Mouse (Mus musculus): ENCODE results near the gene Atp6v0d1. TPM values are rescaled to one million over a fixed set of nuclear protein-coding genes. Genes with fewer than 3 reads are reported as not detected.

The Atp6v0d1 gene
- polyA plus RNA-seq, 1 experiment from 2014 or later, result 51.0 TPM

GRCm38 (mm10) chr8:105546384-105547350 is 19.2 kb downstream of the Atp6v0d1 start:
- WGBS (ENCODE audit: insufficient replicate concordance), result 79% methylated on average over 6 of the region's 6 CpGs
- Histone ChIP-seq H3K4me2 (no peak overlapping the region), H3K4me3 (no peak overlapping the region), H3K9me3 (replicated peaks) (no peaks in the 10 kb centered on the region), H3K36me3 (peaks cover 3% of the 10 kb centered on the region; the same call in 1 of the 2 replicates), H3K9ac (0 out of 2 replicates have a peak overlapping the region, but pooled peaks have one; percentile 23), H3K4me1 (peaks cover 57% of the 10 kb centered on the region), H3K27ac (no peak overlapping the region), H3K27me3 (replicated peaks) (no peaks in the 10 kb centered on the region)
- ATAC-seq, result no peak

DNA sequence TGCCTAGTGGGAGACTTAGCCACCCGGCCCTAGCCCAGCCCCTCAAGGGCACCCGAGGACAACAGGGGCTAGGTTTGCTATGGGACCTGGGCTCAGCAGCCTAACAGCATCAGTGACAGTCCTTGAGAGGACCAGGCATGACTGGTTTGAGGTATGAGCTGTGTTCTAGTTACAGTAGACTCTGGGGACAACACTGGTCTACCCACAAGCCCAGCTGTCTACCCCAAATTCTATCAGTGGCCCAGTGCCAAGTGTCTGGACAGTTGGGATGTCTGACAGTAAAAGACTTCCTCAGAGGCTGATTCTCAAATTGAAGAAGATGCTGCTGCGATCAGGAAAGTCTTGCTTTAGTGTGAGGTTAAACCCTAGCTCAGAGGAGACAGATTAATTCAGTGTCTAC is 20.6 kb downstream of the Atp6v0d1 start:
- peaks cover 71% of the 10 kb centered on the region for H3K4me1 ChIP-seq
- no peaks in the 10 kb centered on the region for H3K9me3 ChIP-seq (replicated peaks)
- no peak overlapping the region for H3K4me2 ChIP-seq
- H3K9ac ChIP-seq, result no peak overlapping the region
- H3K27me3 ChIP-seq (replicated peaks), result no peaks in the 10 kb centered on the region
- WGBS (ENCODE audit: insufficient replicate concordance), result 83% methylated on average over 3 of the region's 3 CpGs
- H3K36me3 ChIP-seq, result peaks cover 9% of the 10 kb centered on the region
- peak overlapping the region; percentile 92 for H3K27ac ChIP-seq
- no peak for ATAC-seq
- no peak overlapping the region for H3K4me3 ChIP-seq

DNA sequence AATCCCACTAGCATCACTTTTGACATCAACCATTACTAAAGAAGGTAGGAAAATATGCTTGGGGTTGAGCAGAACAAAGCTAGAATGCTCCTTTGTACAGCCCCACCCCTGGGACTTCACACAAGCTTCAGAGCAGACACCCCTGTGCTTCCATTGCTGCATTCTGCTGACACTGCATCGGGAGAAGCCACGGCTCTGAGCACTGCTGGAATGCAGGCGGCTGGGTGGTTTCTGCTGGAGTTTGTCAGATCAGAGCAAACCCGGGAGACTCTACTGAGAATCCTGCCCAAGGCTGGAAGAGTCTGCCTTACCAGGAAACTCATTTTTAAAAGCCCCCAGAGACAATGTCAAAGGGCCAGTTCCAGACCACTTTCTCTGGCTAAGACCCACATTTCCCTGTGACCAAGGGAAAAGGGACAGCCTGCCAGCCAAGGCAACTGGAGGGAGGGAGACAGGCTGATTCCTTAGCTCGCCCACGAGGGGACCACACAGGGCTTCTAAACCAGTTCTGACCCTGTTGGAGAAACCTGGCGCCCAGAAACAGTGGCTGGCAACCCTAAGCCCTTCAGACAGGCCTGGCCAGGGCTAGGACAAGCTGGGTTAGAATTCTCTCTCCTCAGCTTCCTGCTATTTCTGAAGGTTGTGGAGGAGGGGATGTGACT is 21.2 kb downstream of the Atp6v0d1 start:
- peaks cover 77% of the 10 kb centered on the region for H3K4me1 ChIP-seq
- no peak overlapping the region for H3K4me3 ChIP-seq
- no peaks in the 10 kb centered on the region for H3K27me3 ChIP-seq (replicated peaks)
- H3K4me2 ChIP-seq, result no peak overlapping the region; the same call in 1 of the 2 replicates
- H3K9me3 ChIP-seq (replicated peaks), result no peaks in the 10 kb centered on the region
- H3K9ac ChIP-seq, result no peak overlapping the region
- WGBS (ENCODE audit: insufficient replicate concordance), result 62% methylated on average over 7 of the region's 7 CpGs
- H3K36me3 ChIP-seq, result peaks cover 9% of the 10 kb centered on the region
- H3K27ac ChIP-seq, result peak overlapping the region; percentile 92
- no peak for ATAC-seq

GRCm38 (mm10) chr8:105543703-105544102 is 22.1 kb downstream of the Atp6v0d1 start:
- Histone ChIP-seq H3K36me3 (peaks cover 18% of the 10 kb centered on the region), H3K9ac (no peak overlapping the region), H3K27ac (peak overlapping the region; percentile 92), H3K4me3 (no peak overlapping the region), H3K4me1 (peaks cover 80% of the 10 kb centered on the region), H3K4me2 (peak overlapping the region; percentile 59), H3K9me3 (replicated peaks) (no peaks in the 10 kb centered on the region), H3K27me3 (replicated peaks) (no peaks in the 10 kb centered on the region)
- 4% methylated on average over 1 of the region's 1 CpGs for WGBS (ENCODE audit: insufficient replicate concordance)
- no peak for ATAC-seq

GRCm38 (mm10) chr8:105542808-105543207 is 23.0 kb downstream of the Atp6v0d1 start:
- Histone ChIP-seq H3K27me3 (replicated peaks) (no peaks in the 10 kb centered on the region), H3K9me3 (replicated peaks) (no peaks in the 10 kb centered on the region), H3K27ac (peak overlapping the region; percentile 92), H3K4me2 (peak overlapping the region; percentile 59), H3K9ac (peak overlapping the region; percentile 9; the same call in 1 of the 2 replicates), H3K4me1 (peaks cover 80% of the 10 kb centered on the region), H3K4me3 (0 out of 2 replicates have a peak overlapping the region, but pooled peaks have one; percentile 4), H3K36me3 (peaks cover 27% of the 10 kb centered on the region)
- ATAC-seq, result peak; percentile 46
- WGBS (ENCODE audit: insufficient replicate concordance), result 58% methylated on average over 2 of the region's 2 CpGs

- Histone ChIP-seq H3K36me3 (peaks cover 34% of the 10 kb centered on the region), H3K9ac (0 out of 2 replicates have a peak overlapping the region, but pooled peaks have one; percentile 13), H3K4me1 (peaks cover 78% of the 10 kb centered on the region), H3K9me3 (replicated peaks) (no peaks in the 10 kb centered on the region), H3K4me3 (no peak overlapping the region), H3K27me3 (replicated peaks) (no peaks in the 10 kb centered on the region), H3K27ac (peak overlapping the region; percentile 92), H3K4me2 (peak overlapping the region; percentile 59)
- ATAC-seq, result peak; percentile 91
- 42% methylated on average over 3 of the region's 3 CpGs for WGBS (ENCODE audit: insufficient replicate concordance)
Measured at GRCm38 (mm10) chr8:105542032-105542656, 23.7 kb downstream of the Atp6v0d1 start.

DNA sequence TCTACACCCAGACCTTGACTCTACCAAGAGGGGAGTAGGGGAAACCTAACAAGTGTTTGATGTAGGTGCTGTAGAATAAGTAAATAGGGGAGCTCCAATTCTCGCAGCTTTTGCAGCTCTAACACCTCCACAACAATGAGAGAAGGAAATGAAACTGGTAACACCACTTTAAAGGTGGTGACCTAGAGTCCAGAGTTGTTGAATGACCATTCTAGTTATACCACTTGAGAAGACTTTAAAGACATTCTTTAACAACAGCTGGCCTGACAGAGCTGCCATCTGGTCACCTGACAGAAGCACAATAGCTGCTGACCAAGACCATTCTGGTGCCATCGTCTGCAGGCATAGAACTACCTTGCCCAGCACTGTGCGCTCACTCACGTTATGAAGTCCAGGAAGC is 26.9 kb downstream of the Atp6v0d1 start:
- no peak overlapping the region for H3K9ac ChIP-seq
- H3K4me1 ChIP-seq, result peaks cover 55% of the 10 kb centered on the region
- WGBS (ENCODE audit: insufficient replicate concordance), result 85% methylated on average over 4 of the region's 4 CpGs
- no peak overlapping the region for H3K27ac ChIP-seq
- H3K4me3 ChIP-seq, result no peak overlapping the region
- no peak overlapping the region for H3K4me2 ChIP-seq
- no peak for ATAC-seq
- no peaks in the 10 kb centered on the region for H3K9me3 ChIP-seq (replicated peaks)
- H3K27me3 ChIP-seq (replicated peaks), result no peaks in the 10 kb centered on the region
- H3K36me3 ChIP-seq, result peaks cover 56% of the 10 kb centered on the region

- 86% methylated on average over 6 of the region's 6 CpGs for WGBS (ENCODE audit: insufficient replicate concordance)
- no peak for ATAC-seq
- peaks cover 55% of the 10 kb centered on the region for H3K4me1 ChIP-seq
- H3K4me2 ChIP-seq, result no peak overlapping the region
- H3K4me3 ChIP-seq, result no peak overlapping the region
- no peak overlapping the region for H3K27ac ChIP-seq
- peaks cover 56% of the 10 kb centered on the region for H3K36me3 ChIP-seq
- no peaks in the 10 kb centered on the region for H3K9me3 ChIP-seq (replicated peaks)
- H3K27me3 ChIP-seq (replicated peaks), result no peaks in the 10 kb centered on the region
- H3K9ac ChIP-seq, result no peak overlapping the region
Measured at GRCm38 (mm10) chr8:105537011-105537677, 28.7 kb downstream of the Atp6v0d1 start.

DNA sequence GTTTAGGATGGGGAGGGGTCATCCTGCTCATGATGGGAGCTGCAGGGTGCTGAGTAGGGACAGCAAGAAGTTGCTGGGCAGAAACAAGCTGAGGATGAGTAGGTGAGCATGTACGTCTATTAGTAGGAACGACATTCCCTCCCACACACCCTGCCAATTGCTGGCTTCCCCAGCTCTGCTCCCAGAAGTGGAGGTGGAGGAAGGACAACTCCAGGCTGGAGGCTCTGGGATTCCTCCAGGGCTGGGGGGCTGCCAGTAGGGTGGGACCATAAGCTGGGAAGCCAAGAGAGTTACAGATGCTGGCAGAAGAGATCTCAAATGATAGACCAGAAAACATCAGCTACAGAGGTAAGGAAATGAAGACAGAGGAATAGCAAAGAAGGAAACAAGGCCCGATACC is 29.3 kb downstream of the Atp6v0d1 start:
- Histone ChIP-seq H3K27me3 (replicated peaks) (no peaks in the 10 kb centered on the region), H3K9me3 (replicated peaks) (no peaks in the 10 kb centered on the region), H3K4me3 (no peak overlapping the region), H3K4me2 (no peak overlapping the region), H3K4me1 (peaks cover 55% of the 10 kb centered on the region), H3K36me3 (peaks cover 52% of the 10 kb centered on the region), H3K9ac (no peak overlapping the region), H3K27ac (no peak overlapping the region)
- no peak for ATAC-seq
- WGBS (ENCODE audit: insufficient replicate concordance), result 91% methylated on average over 3 of the region's 3 CpGs

DNA sequence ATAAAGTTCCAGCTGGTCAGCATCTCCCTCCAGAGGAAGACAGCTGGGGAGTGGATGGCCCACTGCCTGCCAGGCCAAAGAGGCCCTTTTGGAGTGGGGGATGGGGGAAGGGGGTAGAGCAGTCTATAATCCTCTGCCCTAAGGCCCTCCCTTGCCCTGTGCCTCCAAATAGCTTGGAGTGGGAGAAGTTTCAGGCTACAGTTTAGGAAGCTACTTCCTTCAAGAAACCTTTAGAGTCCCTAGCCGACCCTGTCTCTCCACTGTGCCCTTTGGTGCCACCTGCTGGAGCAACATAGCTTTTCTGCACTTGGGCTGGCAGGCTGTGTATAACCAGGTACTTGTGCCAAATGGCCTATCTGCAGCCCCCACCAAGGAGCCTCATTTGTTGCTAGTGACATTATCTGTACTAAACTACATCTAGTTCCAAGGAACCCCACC is 31.9 kb downstream of the Atp6v0d1 start:
- WGBS (ENCODE audit: insufficient replicate concordance), result 15% methylated on average over 1 of the region's 1 CpGs
- peak; percentile 72 for ATAC-seq
- no peaks in the 10 kb centered on the region for H3K27me3 ChIP-seq (replicated peaks)
- H3K4me2 ChIP-seq, result no peak overlapping the region
- 0 out of 2 replicates have a peak overlapping the region, but pooled peaks have one; percentile 22 for H3K9ac ChIP-seq
- H3K27ac ChIP-seq, result peak overlapping the region; percentile 73
- no peaks in the 10 kb centered on the region for H3K9me3 ChIP-seq (replicated peaks)
- H3K4me3 ChIP-seq, result no peak overlapping the region
- H3K4me1 ChIP-seq, result peaks cover 44% of the 10 kb centered on the region
- H3K36me3 ChIP-seq, result peaks cover 63% of the 10 kb centered on the region

GRCm38 (mm10) chr8:105533439-105533838 is 32.4 kb downstream of the Atp6v0d1 start:
- Histone ChIP-seq H3K36me3 (peaks cover 63% of the 10 kb centered on the region), H3K4me1 (peaks cover 44% of the 10 kb centered on the region), H3K9ac (0 out of 2 replicates have a peak overlapping the region, but pooled peaks have one; percentile 22), H3K4me2 (no peak overlapping the region), H3K27me3 (replicated peaks) (no peaks in the 10 kb centered on the region), H3K4me3 (no peak overlapping the region), H3K27ac (peak overlapping the region; percentile 73), H3K9me3 (replicated peaks) (no peaks in the 10 kb centered on the region)
- 11% methylated on average over 2 of the region's 2 CpGs for WGBS (ENCODE audit: insufficient replicate concordance)
- ATAC-seq, result peak; percentile 40

Data from liver, embryonic 12.5 days (tissue).